ENCODE assay signal across 15 mouse cellular contexts in the genomic region with DNA sequence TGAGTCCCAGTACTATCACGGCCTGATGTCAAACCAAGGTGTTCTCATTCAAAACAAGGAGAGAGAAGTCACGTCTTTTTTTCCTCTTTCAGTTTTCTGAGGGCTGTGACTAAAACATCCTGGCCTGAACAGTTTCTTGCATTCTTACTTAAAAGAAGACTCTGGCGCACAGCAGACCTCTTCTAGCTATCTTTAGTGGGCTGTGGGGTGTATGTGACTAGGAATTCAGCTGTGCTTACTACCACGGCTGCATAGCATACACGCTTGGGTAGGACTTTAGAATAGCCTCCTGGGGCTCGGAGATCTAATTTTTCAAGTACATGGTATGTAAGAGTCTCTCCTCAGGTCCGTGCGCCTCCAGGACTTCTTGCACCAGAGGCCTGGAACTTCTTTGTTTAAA. TPM values are rescaled to one million over a fixed set of nuclear protein-coding genes. Genes with fewer than 3 reads are reported as not detected.
DNase-seq lines count a peak whose midpoint lies in the region; ATAC-seq and TF ChIP-seq lines count a peak whose summit lies in the region.
"Had no signal": no experiment of that assay in that cellular context is flagged by ENCODE, and none has a peak within 500 bp of the region (broad histone marks: within the 10 kb centered on the region; RNA-seq: fewer than 3 reads in every experiment).

No protein-coding gene starts in this region.

- no peak for ATAC-seq in embryonic facial prominence, embryonic 13.5 days (ENCODE audit: insufficient number of reproducible peaks, insufficient read depth, low FRiP score, low TSS enrichment, low read depth)
- no peak for ATAC-seq in heart, postnatal 0 days (ENCODE audit: insufficient read depth, low read depth)
- peak; percentile 26; the same call in 1 of the 2 replicates for ATAC-seq in lung, postnatal 0 days
- no peak for ATAC-seq in monocyte, adult 5-6 weeks (replicated peaks; ENCODE audit: insufficient number of reproducible peaks, low FRiP score, low TSS enrichment, poor library complexity, severe bottlenecking)

- peaks cover 39% of the 10 kb centered on the region for H3K4me1 ChIP-seq in embryonic facial prominence, embryonic 13.5 days
- peaks cover 56% of the 10 kb centered on the region for H3K4me1 ChIP-seq in embryonic facial prominence, embryonic 10.5 days
- peaks cover 14% of the 10 kb centered on the region for H3K4me1 ChIP-seq in heart, postnatal 0 days (ENCODE audit: control insufficient read depth, insufficient read depth)
- H3K4me1 ChIP-seq in lung, postnatal 0 days (ENCODE audit: insufficient read depth, low read depth, low read length) = peaks cover 9% of the 10 kb centered on the region; the same call in 1 of the 2 replicates

- no peak overlapping the region for H3K9ac ChIP-seq in embryonic facial prominence, embryonic 13.5 days
- H3K9ac ChIP-seq in heart, postnatal 0 days (replicated peaks; ENCODE audit: low read depth, low read length) = no peak overlapping the region
- H3K9ac ChIP-seq in lung, postnatal 0 days (replicated peaks; ENCODE audit: low read depth) = no peak overlapping the region; the same call in 1 of the 2 replicates
- H3K9ac ChIP-seq: hindbrain, embryonic 14.5 days; neural tube, embryonic 15.5 days had no signal

- no peaks in the 10 kb centered on the region for H3K27me3 ChIP-seq in embryonic facial prominence, embryonic 13.5 days
- no peaks in the 10 kb centered on the region for H3K27me3 ChIP-seq in embryonic facial prominence, embryonic 10.5 days (replicated peaks; ENCODE audit: low read depth, poor library complexity, severe bottlenecking)
- H3K27me3 ChIP-seq in heart, postnatal 0 days (ENCODE audit: control insufficient read depth, insufficient read depth, low read length) = no peaks in the 10 kb centered on the region
- H3K27me3 ChIP-seq in lung, postnatal 0 days (replicated peaks; ENCODE audit: insufficient read depth, low read length) = no peaks in the 10 kb centered on the region
- H3K27me3 ChIP-seq: neural tube, embryonic 15.5 days had no signal

- 64% methylated on average over 8 of the region's 8 CpGs for WGBS in embryonic facial prominence, embryonic 13.5 days
- whole genome bisulfite sequencing in embryonic facial prominence, embryonic 10.5 days = 82% methylated on average over 8 of the region's 8 CpGs
- 59% methylated on average over 8 of the region's 8 CpGs for WGBS in heart, postnatal 0 days
- WGBS in lung, postnatal 0 days = 43% methylated on average over 8 of the region's 8 CpGs

- no peak for TF ChIP-seq EP300 in heart, postnatal 0 days (IDR thresholded peaks at IDR 0.05; ENCODE audit: low read depth)
- no peak for TF ChIP-seq EP300 in lung, postnatal 0 days (IDR thresholded peaks at IDR 0.05)

- no peak overlapping the region for H3K4me3 ChIP-seq in embryonic facial prominence, embryonic 13.5 days
- no peak overlapping the region for H3K4me3 ChIP-seq in embryonic facial prominence, embryonic 10.5 days
- no peak overlapping the region for H3K4me3 ChIP-seq in heart, postnatal 0 days (ENCODE audit: low read depth, low read length)
- H3K4me3 ChIP-seq in lung, postnatal 0 days (ENCODE audit: low read depth, low read length) = no peak overlapping the region
- H3K4me3 ChIP-seq: neural tube, embryonic 15.5 days had no signal

- no peaks in the 10 kb centered on the region for H3K9me3 ChIP-seq in embryonic facial prominence, embryonic 13.5 days
- H3K9me3 ChIP-seq in embryonic facial prominence, embryonic 10.5 days = peaks cover 4% of the 10 kb centered on the region; the same call in 1 of the 2 replicates
- H3K9me3 ChIP-seq in heart, postnatal 0 days (replicated peaks; ENCODE audit: control insufficient read depth, low read length) = no peaks in the 10 kb centered on the region
- no peaks in the 10 kb centered on the region for H3K9me3 ChIP-seq in lung, postnatal 0 days (ENCODE audit: low read length)
- H3K9me3 ChIP-seq: neural tube, embryonic 15.5 days had no signal

- DNase-seq in embryonic facial prominence, embryonic 10.5 days (ENCODE audit: low spot score) = no peak
- no peak for DNase-seq in heart, postnatal 0 days (ENCODE audit: low spot score)
- DNase-seq in heart, adult 8-10 months (ENCODE audit: low spot score) = no peak
- no peak for DNase-seq in lung, postnatal 0 days (ENCODE audit: low spot score)
- no peak for DNase-seq in lung, postnatal 36 days
- no peak for DNase-seq in layer of hippocampus, postnatal 25 days (ENCODE audit: extremely low spot score in 1 of 2, low spot score in 1 of 2)
- DNase-seq: cerebellum, adult 8-10 months; embryo, embryonic 11 days; kidney, adult 8-10 months; right cerebral cortex, postnatal 14 days; thymus, postnatal 25 days had no signal

- no peak overlapping the region for H3K4me2 ChIP-seq in embryonic facial prominence, embryonic 13.5 days
- H3K4me2 ChIP-seq in heart, postnatal 0 days (ENCODE audit: low read depth, low read length) = no peak overlapping the region
- H3K4me2 ChIP-seq in lung, postnatal 0 days (replicated peaks; ENCODE audit: low read depth, low read length) = no peak overlapping the region
- H3K4me2 ChIP-seq: hindbrain, embryonic 14.5 days; neural tube, embryonic 15.5 days had no signal

- peak overlapping the region; percentile 39; the same call in 1 of the 2 replicates for H3K27ac ChIP-seq in embryonic facial prominence, embryonic 13.5 days
- no peak overlapping the region for H3K27ac ChIP-seq in embryonic facial prominence, embryonic 10.5 days (replicated peaks)
- peak overlapping the region; percentile 27; the same call in 1 of the 2 replicates for H3K27ac ChIP-seq in heart, postnatal 0 days (ENCODE audit: low read depth)
- peak overlapping the region; percentile 22; the same call in 1 of the 2 replicates for H3K27ac ChIP-seq in lung, postnatal 0 days (ENCODE audit: low read length)
- H3K27ac ChIP-seq: hindbrain, embryonic 14.5 days; neural tube, embryonic 15.5 days had no signal

- TF ChIP-seq CTCF in heart, postnatal 0 days (IDR thresholded peaks at IDR 0.05; ENCODE audit: low read depth) = no peak
- TF ChIP-seq CTCF in lung, postnatal 0 days (IDR thresholded peaks at IDR 0.05) = no peak

- H3K36me3 ChIP-seq in embryonic facial prominence, embryonic 13.5 days = peaks cover 7% of the 10 kb centered on the region; the same call in 1 of the 2 replicates
- peaks cover 16% of the 10 kb centered on the region for H3K36me3 ChIP-seq in embryonic facial prominence, embryonic 10.5 days (replicated peaks)
- H3K36me3 ChIP-seq in heart, postnatal 0 days (replicated peaks; ENCODE audit: control insufficient read depth, insufficient read depth, low read length) = peaks cover 6% of the 10 kb centered on the region; the same call in 1 of the 2 replicates
- H3K36me3 ChIP-seq in lung, postnatal 0 days (ENCODE audit: insufficient read depth, low read length) = no peaks in the 10 kb centered on the region

RNA-seq across cellular contexts. Expression of gene Spred2, which starts 26.0 kb away (rescaled TPM):
- 10.2 and 10.5 TPM in 2 replicates for polyA plus RNA-seq in embryonic facial prominence, embryonic 13.5 days (2015; fragmentation: Nextera tagmentation; extraction: Ambion mirVana)
- polyA plus RNA-seq in embryonic facial prominence, embryonic 10.5 days (2016; fragmentation: Nextera tagmentation; extraction: Ambion mirVana) = 8.3 and 8.6 TPM in 2 replicates
- 7.5 and 8.2 TPM in 2 replicates for total RNA-seq in heart, postnatal 0 days (2014; rRNA removed; ENCODE audit: low replicate concordance)
- polyA plus RNA-seq in heart, postnatal 0 days (2015; fragmentation: Nextera tagmentation; extraction: Ambion mirVana) = 3.2 TPM in 2 replicates
- 10 to 100 TPM; 17.0 to 20.7 (median 20.0) TPM for total RNA-seq in heart, adult 8-10 months (2022)
- polyA plus RNA-seq in lung, postnatal 0 days (2015; fragmentation: Nextera tagmentation; extraction: Ambion mirVana) = 3.9 and 4.9 TPM in 2 replicates
- total RNA-seq in monocyte, adult 5-6 weeks (2017) = 4.4 to 10.0 TPM (median 6.4 TPM) in 3 replicates
- 10 to 100 TPM; 86.4 to 97.1 TPM for total RNA-seq in layer of hippocampus, postnatal 25 days (2021)
